9 mouse cellular contexts compared by ENCODE assay signal in genomic region chr7:73391518-73392321, GRCm38 (mm10). TPM values are rescaled to one million over a fixed set of nuclear protein-coding genes. Genes with fewer than 3 reads are reported as not detected.
DNase-seq lines count a peak whose midpoint lies in the region; ATAC-seq and TF ChIP-seq lines count a peak whose summit lies in the region.
"Had no signal": no experiment of that assay in that cellular context is flagged by ENCODE, and none has a peak within 500 bp of the region (broad histone marks: within the 10 kb centered on the region; RNA-seq: fewer than 3 reads in every experiment).

No protein-coding gene starts in this region.

- peaks cover 46% of the 10 kb centered on the region for H3K4me1 ChIP-seq in forebrain, embryonic 14.5 days (ENCODE audit: control insufficient read depth, insufficient read depth, low read length)
- peaks cover 41% of the 10 kb centered on the region for H3K4me1 ChIP-seq in hindbrain, embryonic 14.5 days (replicated peaks; ENCODE audit: control insufficient read depth, insufficient read depth, low read length)
- H3K4me1 ChIP-seq in lung, adult 2 months (ENCODE audit: control insufficient read depth, insufficient read depth, low read length) = peaks cover 11% of the 10 kb centered on the region

- peak overlapping the region; percentile 90 for H3K9ac ChIP-seq in forebrain, embryonic 14.5 days (ENCODE audit: low read length)
- H3K9ac ChIP-seq in hindbrain, embryonic 14.5 days = peak overlapping the region; percentile 92

- peak overlapping the region; percentile 85 for H3K27ac ChIP-seq in forebrain, embryonic 14.5 days (ENCODE audit: low read depth, low read length)
- H3K27ac ChIP-seq in hindbrain, embryonic 14.5 days = peak overlapping the region; percentile 90

- peak; percentile 22; the same call in 1 of the 2 replicates for ATAC-seq in forebrain, embryonic 14.5 days
- no peak for ATAC-seq in hindbrain, embryonic 14.5 days (ENCODE audit: low FRiP score)

- TF ChIP-seq POLR2A in lung, adult 2 months (IDR thresholded peaks at IDR 0.05; ENCODE audit: borderline replicate concordance, extremely low read depth, low read depth, low read length) = no peak

- peak overlapping the region; percentile 88 for H3K4me2 ChIP-seq in forebrain, embryonic 14.5 days (ENCODE audit: low read length)
- peak overlapping the region; percentile 95 for H3K4me2 ChIP-seq in hindbrain, embryonic 14.5 days (replicated peaks)

- under 1% methylated on average over 39 of the region's 39 CpGs for WGBS in forebrain, embryonic 14.5 days
- WGBS in hindbrain, embryonic 14.5 days = under 1% methylated on average over 39 of the region's 39 CpGs
- WGBS in lung, adult 2 months = 1% methylated on average over 39 of the region's 39 CpGs

- H3K4me3 ChIP-seq in forebrain, embryonic 14.5 days (ENCODE audit: low read depth, low read length) = peak overlapping the region; percentile 65
- H3K4me3 ChIP-seq in hindbrain, embryonic 14.5 days (replicated peaks; ENCODE audit: low read length) = peak overlapping the region; percentile 62
- peak overlapping the region; percentile 73 for H3K4me3 ChIP-seq in lung, adult 2 months (replicated peaks; ENCODE audit: extremely low read depth, low read depth, low read length)

- no peaks in the 10 kb centered on the region for H3K9me3 ChIP-seq in forebrain, embryonic 14.5 days (replicated peaks; ENCODE audit: control insufficient read depth, low read length)
- H3K9me3 ChIP-seq in hindbrain, embryonic 14.5 days (ENCODE audit: control insufficient read depth, low read length) = no peaks in the 10 kb centered on the region

- peak; percentile 47 for DNase-seq in gastrocnemius, adult 18-20 months (ENCODE audit: low spot score)
- DNase-seq in gastrocnemius, adult 8-10 months (ENCODE audit: low spot score in 2 of 2) = no peak
- DNase-seq in adipocyte (ENCODE audit: low spot score) (peak; percentile 73), MN1 (ENCODE audit: low spot score) (no peak)
- peak; percentile 86 for DNase-seq in forebrain, embryonic 14.5 days (ENCODE audit: low spot score)
- peak; percentile 65 for DNase-seq in hindbrain, embryonic 14.5 days (ENCODE audit: low spot score)
- DNase-seq in lung, adult 2 months = peak; percentile 56
- DNase-seq in right cerebral cortex, postnatal 25 days = peak; percentile 42

- no peaks in the 10 kb centered on the region for H3K36me3 ChIP-seq in forebrain, embryonic 14.5 days (ENCODE audit: control insufficient read depth, insufficient read depth, low read length)
- 0 out of 2 replicates have a peak, but pooled peaks cover 5% of the 10 kb centered on the region for H3K36me3 ChIP-seq in hindbrain, embryonic 14.5 days (replicated peaks; ENCODE audit: control insufficient read depth, insufficient read depth)
- H3K36me3 ChIP-seq: G1E had no signal

- H3K27me3 ChIP-seq in forebrain, embryonic 14.5 days (replicated peaks; ENCODE audit: control insufficient read depth, insufficient read depth, low read length) = no peaks in the 10 kb centered on the region
- H3K27me3 ChIP-seq in hindbrain, embryonic 14.5 days (ENCODE audit: control insufficient read depth, insufficient read depth, low read length) = no peaks in the 10 kb centered on the region

- no peak for TF ChIP-seq CTCF in lung, adult 2 months (IDR thresholded peaks at IDR 0.05; ENCODE audit: insufficient read depth, low read length)

RNA-seq across cellular contexts. Expression of gene Rgma, which starts 16.4 kb away (rescaled TPM):
- total RNA-seq in gastrocnemius, adult 18-20 months (2021) = 10 to 100 TPM; 42.0 to 54.6 TPM
- 10 to 100 TPM; 42.9 to 60.8 (median 51.4) TPM for total RNA-seq in gastrocnemius, adult 8-10 months (2022)
- polyA plus RNA-seq in forebrain, embryonic 14.5 days (2014; fragmentation: Nextera tagmentation; extraction: Ambion mirVana) = 20.6 and 23.6 TPM in 2 replicates
- polyA plus RNA-seq in hindbrain, embryonic 14.5 days (2014; fragmentation: Nextera tagmentation; extraction: Ambion mirVana) = 46.3 and 46.7 TPM in 2 replicates
- polyA plus RNA-seq in lung, adult 2 months (2012; rRNA removed) = 23.4 and 27.5 TPM in 2 replicates
- polyA plus RNA-seq: G1E had no signal

Comparison
In these comparisons a context has a peak if more than half of its experiments do, and no peak if none do; other contexts are left out.
1. DNase-seq: peak in gastrocnemius, adult 18-20 months (single experiment), adipocyte (single experiment), forebrain, embryonic 14.5 days (single experiment), hindbrain, embryonic 14.5 days (single experiment), lung, adult 2 months (single experiment) and right cerebral cortex, postnatal 25 days (single experiment); none in gastrocnemius, adult 8-10 months (0 of 2) and MN1 (single experiment).
2. Peak in every context shown above with its lines, with median percentiles within 50 percentile points of each other: H3K4me3 ChIP-seq.